Mouse (Mus musculus) ovary, adult 18-20 months (tissue): ENCODE measurements at regions not wholly inside any gene's neighbourhood (a gene's known extent, or its start where the extent isn't known, plus 50 kb on each side); places are given as distances from the start of the nearest gene placed in this dataset.

Experiments
- DNase-seq: peaks from one replicate; pipeline ENCODE4 v3.0.0; 2022; ENCODE audit warnings: low spot score, mixed read lengths

- DNase-seq: no peak
Measured at GRCm38 (mm10) chr3:115816328-115817160, 71.1 kb upstream of the Dph5 start.

GRCm38 (mm10) chr3:115817771-115818170, 69.9 kb upstream of the Dph5 start:
- no peak for DNase-seq

- DNase-seq: no peak
Measured at GRCm38 (mm10) chr3:115818734-115819133, 68.9 kb upstream of the Dph5 start.

GRCm38 (mm10) chr3:115819401-115820138, 68.1 kb upstream of the Dph5 start:
- no peak for DNase-seq

GRCm38 (mm10) chr3:115820139-115820481, 67.5 kb upstream of the Dph5 start:
- DNase-seq: no peak

- DNase-seq: no peak
Measured at GRCm38 (mm10) chr3:115821627-115822026, 66.0 kb upstream of the Dph5 start.

- DNase-seq: no peak
Measured at GRCm38 (mm10) chr3:115822491-115822890, 65.1 kb upstream of the Dph5 start.

GRCm38 (mm10) chr3:115823741-115824140, 63.9 kb upstream of the Dph5 start:
- DNase-seq: no peak

GRCm38 (mm10) chr3:115824792-115825191, 62.8 kb upstream of the Dph5 start:
- DNase-seq: no peak

GRCm38 (mm10) chr3:115835381-115835780, 52.3 kb upstream of the Dph5 start:
- no peak for DNase-seq

GRCm38 (mm10) chr3:115837617-115838216, 49.9 kb upstream of the Dph5 start:
- no peak for DNase-seq
